Comparison of ENCODE assay signal across 8 mouse cellular contexts in genomic region chr17:8283526-8284253, GRCm38 (mm10). TPM values are rescaled to one million over a fixed set of nuclear protein-coding genes. Genes with fewer than 3 reads are reported as not detected.
DNase-seq lines count a peak whose midpoint lies in the region; ATAC-seq and TF ChIP-seq lines count a peak whose summit lies in the region.

No protein-coding gene starts in this region.

- H3ac ChIP-seq in myocyte (ENCODE audit: control insufficient read depth, insufficient read length): peak overlapping the region; percentile 93

- no peaks in the 10 kb centered on the region for H3K36me3 ChIP-seq in heart, embryonic 11.5 days (ENCODE audit: control insufficient read depth, insufficient read depth, low read length)
- H3K36me3 ChIP-seq in kidney, embryonic 16.5 days (ENCODE audit: insufficient read depth, low read length): no peaks in the 10 kb centered on the region
- no peaks in the 10 kb centered on the region for H3K36me3 ChIP-seq in liver, adult 2 months (ENCODE audit: control insufficient read depth, insufficient read depth, low read length)
- no peaks in the 10 kb centered on the region for H3K36me3 ChIP-seq in myocyte (ENCODE audit: control insufficient read depth, insufficient read depth)
- H3K36me3 ChIP-seq in splenic B cell, adult 2 months (ENCODE audit: control insufficient read depth, insufficient read depth, low read length, poor library complexity, severe bottlenecking): no peaks in the 10 kb centered on the region

- H3K4me3 ChIP-seq in bone marrow macrophage, adult 2 months (ENCODE audit: insufficient read depth, low read length): peak overlapping the region; percentile 98
- H3K4me3 ChIP-seq in embryonic fibroblast, embryonic 13.5 days (ENCODE audit: insufficient read depth, low read length): peak overlapping the region; percentile 81
- peak overlapping the region; percentile 75 for H3K4me3 ChIP-seq in heart, embryonic 11.5 days (ENCODE audit: low read depth, low read length)
- H3K4me3 ChIP-seq in kidney, embryonic 16.5 days (ENCODE audit: low read length): peak overlapping the region; percentile 78
- H3K4me3 ChIP-seq in liver, adult 2 months (ENCODE audit: insufficient read depth, low read depth, low read length): peak overlapping the region; percentile 96
- H3K4me3 ChIP-seq in myocyte: peak overlapping the region; percentile 85

- no peaks in the 10 kb centered on the region for H3K9me3 ChIP-seq in heart, embryonic 11.5 days (replicated peaks; ENCODE audit: control insufficient read depth, low read length)
- H3K9me3 ChIP-seq in kidney, embryonic 16.5 days (ENCODE audit: low read length): no peaks in the 10 kb centered on the region

- peak; percentile 98 for ATAC-seq in heart, embryonic 11.5 days (replicated peaks; ENCODE audit: insufficient number of reproducible peaks, low FRiP score, low TSS enrichment)
- ATAC-seq in kidney, embryonic 16.5 days (ENCODE audit: low FRiP score, low TSS enrichment): peak; percentile 99

- H3K4me1 ChIP-seq in bone marrow macrophage, adult 2 months (ENCODE audit: control insufficient read depth, insufficient read depth, low read length): peaks cover 8% of the 10 kb centered on the region
- H3K4me1 ChIP-seq in embryonic fibroblast, embryonic 13.5 days (ENCODE audit: control insufficient read depth, insufficient read depth, low read length): no peaks in the 10 kb centered on the region
- peaks cover 4% of the 10 kb centered on the region for H3K4me1 ChIP-seq in heart, embryonic 11.5 days (ENCODE audit: control insufficient read depth, insufficient read depth, low read length)
- peaks cover 16% of the 10 kb centered on the region for H3K4me1 ChIP-seq in kidney, embryonic 16.5 days (ENCODE audit: insufficient read depth, low read length)
- H3K4me1 ChIP-seq in liver, adult 2 months (ENCODE audit: control insufficient read depth, insufficient read depth, low read length): peaks cover 7% of the 10 kb centered on the region

- H3K4me2 ChIP-seq in heart, embryonic 11.5 days: peak overlapping the region; percentile 98
- peak overlapping the region; percentile 99 for H3K4me2 ChIP-seq in kidney, embryonic 16.5 days (replicated peaks; ENCODE audit: low read depth, low read length)
- H3K4me2 ChIP-seq in myocyte (ENCODE audit: low read depth): peak overlapping the region; percentile 82

- H3K27ac ChIP-seq in bone marrow macrophage, adult 2 months (ENCODE audit: insufficient read depth, low read depth, low read length): peak overlapping the region; percentile 88
- peak overlapping the region; percentile 39 for H3K27ac ChIP-seq in embryonic fibroblast, embryonic 13.5 days (ENCODE audit: insufficient read depth, low read length)
- H3K27ac ChIP-seq in heart, embryonic 11.5 days (ENCODE audit: low read depth, low read length): peak overlapping the region; percentile 99
- peak overlapping the region; percentile 94 for H3K27ac ChIP-seq in kidney, embryonic 16.5 days (ENCODE audit: low read length)
- H3K27ac ChIP-seq in liver, adult 2 months (replicated peaks; ENCODE audit: insufficient read depth, low read depth, low read length): peak overlapping the region; percentile 97

- DNase-seq in A20 (ENCODE audit: low read depth, low spot score): peak; percentile 97
- DNase-seq in liver, adult 2 months (ENCODE audit: extremely low read depth, low read depth, low spot score): peak; percentile 88
- DNase-seq in splenic B cell, adult 2 months (ENCODE audit: low read depth, low spot score): peak; percentile 96

- TF ChIP-seq CTCF in bone marrow macrophage, adult 2 months (IDR thresholded peaks at IDR 0.05; ENCODE audit: low read depth, low read length): no peak
- TF ChIP-seq CTCF in embryonic fibroblast, embryonic 13.5 days (IDR thresholded peaks at IDR 0.05; ENCODE audit: borderline replicate concordance, insufficient read depth, low read length): no peak
- TF ChIP-seq CTCF in liver, adult 2 months (IDR thresholded peaks at IDR 0.05; ENCODE audit: low read depth, low read length): peak; percentile 39

- TF ChIP-seq POLR2A in bone marrow macrophage, adult 2 months (IDR thresholded peaks at IDR 0.05; ENCODE audit: borderline replicate concordance, low read depth, low read length): peak; percentile 53; the same call in 1 of the 2 replicates
- TF ChIP-seq POLR2A in embryonic fibroblast, embryonic 13.5 days (IDR thresholded peaks at IDR 0.05; ENCODE audit: low read depth, low read length): peak; percentile 92
- TF ChIP-seq POLR2A in liver, adult 2 months (IDR thresholded peaks at IDR 0.05; ENCODE audit: extremely low read depth, insufficient read depth, low read length): peak; percentile 89
- peak; percentile 74 for TF ChIP-seq POLR2A in myocyte (IDR thresholded peaks at IDR 0.05; ENCODE audit: insufficient read length, low read depth)

- H3K79me2 ChIP-seq in liver, adult 2 months (ENCODE audit: control insufficient read depth, insufficient read depth, low read length): peaks cover 8% of the 10 kb centered on the region; the same call in 1 of the 2 replicates
- H3K79me2 ChIP-seq in myocyte (ENCODE audit: control insufficient read depth, insufficient read depth): peaks cover 8% of the 10 kb centered on the region

- H3K9ac ChIP-seq in heart, embryonic 11.5 days (ENCODE audit: low read depth, low read length): peak overlapping the region; percentile 82
- peak overlapping the region; percentile 81 for H3K9ac ChIP-seq in kidney, embryonic 16.5 days (replicated peaks; ENCODE audit: low read length)
- H3K9ac ChIP-seq in liver, adult 2 months (ENCODE audit: low read depth, low read length): peak overlapping the region; percentile 96

- H3K27me3 ChIP-seq in heart, embryonic 11.5 days (ENCODE audit: control insufficient read depth, insufficient read depth, low read length): no peaks in the 10 kb centered on the region
- no peaks in the 10 kb centered on the region for H3K27me3 ChIP-seq in kidney, embryonic 16.5 days (ENCODE audit: insufficient read depth, low read length)
- no peaks in the 10 kb centered on the region for H3K27me3 ChIP-seq in liver, adult 2 months (ENCODE audit: control insufficient read depth, insufficient read depth, low read length)
- H3K27me3 ChIP-seq in myocyte (ENCODE audit: control insufficient read depth, insufficient read depth, insufficient read length): no peaks in the 10 kb centered on the region
- no peaks in the 10 kb centered on the region for H3K27me3 ChIP-seq in splenic B cell, adult 2 months (ENCODE audit: control insufficient read depth, insufficient read depth, low read length, poor library complexity, severe bottlenecking)

- under 1% methylated on average over 77 of the region's 77 CpGs for WGBS in heart, embryonic 11.5 days (ENCODE audit: insufficient replicate concordance)
- under 1% methylated on average over 77 of the region's 77 CpGs for WGBS in kidney, embryonic 16.5 days
- WGBS in liver, adult 2 months: under 1% methylated on average over 77 of the region's 77 CpGs

TF ChIP-seq in myocyte, 11 proteins besides CTCF, POLR2A, EP300 and RAD21:
- no peak for TF ChIP-seq REST (IDR thresholded peaks at IDR 0.05; ENCODE audit: insufficient read depth, insufficient read length)
- TF ChIP-seq SRF (IDR thresholded peaks at IDR 0.05; ENCODE audit: control insufficient read depth, insufficient read length, low read depth): no peak
- TF ChIP-seq CEBPB (IDR thresholded peaks at IDR 0.05; ENCODE audit: insufficient read depth, poor library complexity, severe bottlenecking): no peak
- peak; percentile 76 for TF ChIP-seq POLR2AphosphoS2 (IDR thresholded peaks at IDR 0.05; ENCODE audit: insufficient read length, low read depth)
- no peak for TF ChIP-seq MAX (IDR thresholded peaks at IDR 0.05; ENCODE audit: low read depth)
- no peak for TF ChIP-seq USF1 (IDR thresholded peaks at IDR 0.05; ENCODE audit: low read depth)

RNA-seq across cellular contexts. Expression of gene Mpc1, which starts 1.0 kb away (rescaled TPM):
- polyA plus RNA-seq in bone marrow macrophage, adult 2 months (2012; ENCODE audit: insufficient read depth, insufficient read length, missing spikeins): 103 and 118 TPM in 2 replicates
- 53.0 and 79.3 TPM in 2 replicates for polyA plus RNA-seq in embryonic fibroblast, embryonic 13.5 days (2011; ENCODE audit: insufficient read length, low read depth, missing spikeins)
- polyA plus RNA-seq in heart, embryonic 11.5 days (2014; fragmentation: Nextera tagmentation; extraction: Ambion mirVana): 152 and 153 TPM in 2 replicates
- polyA plus RNA-seq in kidney, embryonic 16.5 days (2015; fragmentation: Nextera tagmentation; extraction: Ambion mirVana): 178 and 202 TPM in 2 replicates
- 690 and 762 TPM in 2 replicates for total RNA-seq in liver, adult 2 months (2014; rRNA removed)
- polyA plus RNA-seq in liver, adult 2 months (2012; rRNA removed): 305 and 352 TPM in 2 replicates
- 66.6 TPM for polyA plus RNA-seq in myocyte (2012; fragmentation: generic; extraction: Trizol)

RNA-seq across cellular contexts. Expression of gene Sft2d1, which starts 27.2 kb away (rescaled TPM):
- polyA plus RNA-seq in bone marrow macrophage, adult 2 months (2012; ENCODE audit: insufficient read depth, insufficient read length, missing spikeins): 161 and 186 TPM in 2 replicates
- 47.3 and 56.3 TPM in 2 replicates for polyA plus RNA-seq in embryonic fibroblast, embryonic 13.5 days (2011; ENCODE audit: insufficient read length, low read depth, missing spikeins)
- polyA plus RNA-seq in heart, embryonic 11.5 days (2014; fragmentation: Nextera tagmentation; extraction: Ambion mirVana): 66.9 and 71.5 TPM in 2 replicates
- 76.4 and 93.9 TPM in 2 replicates for polyA plus RNA-seq in kidney, embryonic 16.5 days (2015; fragmentation: Nextera tagmentation; extraction: Ambion mirVana)
- 58.4 and 59.7 TPM in 2 replicates for total RNA-seq in liver, adult 2 months (2014; rRNA removed)
- polyA plus RNA-seq in liver, adult 2 months (2012; rRNA removed): 53.7 and 67.4 TPM in 2 replicates
- 56.2 TPM for polyA plus RNA-seq in myocyte (2012; fragmentation: generic; extraction: Trizol)

RNA-seq across cellular contexts. Expression of gene Ccr6, which starts 47.8 kb away (rescaled TPM):
- not detected in 2 replicates for polyA plus RNA-seq in bone marrow macrophage, adult 2 months (2012; ENCODE audit: insufficient read depth, insufficient read length, missing spikeins)
- polyA plus RNA-seq in embryonic fibroblast, embryonic 13.5 days (2011; ENCODE audit: insufficient read length, low read depth, missing spikeins): not detected in 2 replicates
- polyA plus RNA-seq in heart, embryonic 11.5 days (2014; fragmentation: Nextera tagmentation; extraction: Ambion mirVana): not detected in 2 replicates
- not detected in 2 replicates for polyA plus RNA-seq in kidney, embryonic 16.5 days (2015; fragmentation: Nextera tagmentation; extraction: Ambion mirVana)
- 0.60 TPM in 1 of 2 replicates, not detected in the other for total RNA-seq in liver, adult 2 months (2014; rRNA removed)
- polyA plus RNA-seq in liver, adult 2 months (2012; rRNA removed): 0.17 and 0.20 TPM in 2 replicates
- polyA plus RNA-seq in myocyte (2012; fragmentation: generic; extraction: Trizol): not detected

RNA-seq across cellular contexts. Expression of gene Prr18, which starts 53.6 kb away (rescaled TPM):
- polyA plus RNA-seq in bone marrow macrophage, adult 2 months (2012; ENCODE audit: insufficient read depth, insufficient read length, missing spikeins): 0.24 and 0.67 TPM in 2 replicates
- polyA plus RNA-seq in embryonic fibroblast, embryonic 13.5 days (2011; ENCODE audit: insufficient read length, low read depth, missing spikeins): not detected in 2 replicates
- polyA plus RNA-seq in heart, embryonic 11.5 days (2014; fragmentation: Nextera tagmentation; extraction: Ambion mirVana): 0.39 TPM in 1 of 2 replicates, not detected in the other
- polyA plus RNA-seq in kidney, embryonic 16.5 days (2015; fragmentation: Nextera tagmentation; extraction: Ambion mirVana): 0.19 and 0.33 TPM in 2 replicates
- total RNA-seq in liver, adult 2 months (2014; rRNA removed): 0.09 and 0.27 TPM in 2 replicates
- polyA plus RNA-seq in liver, adult 2 months (2012; rRNA removed): 0.04 and 0.17 TPM in 2 replicates
- 0.19 TPM for polyA plus RNA-seq in myocyte (2012; fragmentation: generic; extraction: Trizol)

Comparison
In these comparisons a context has a peak if more than half of its experiments do, and no peak if none do; other contexts are left out.
1. Peak in every context shown above with its lines: DNase-seq, ATAC-seq, H3K4me3 ChIP-seq and H3K27ac ChIP-seq.
2. H3K27ac ChIP-seq: peak in every context shown above with its lines; median percentile 99 in heart, embryonic 11.5 days; 97 in liver, adult 2 months; 94 in kidney, embryonic 16.5 days; 88 in bone marrow macrophage, adult 2 months; 39 in embryonic fibroblast, embryonic 13.5 days.